Mouse (Mus musculus): Measurements from ENCODE around the gene Fam213b.

Fam213b gene

GRCm38 (mm10) chr4:154877864-154878548 lies 20.9 kb downstream of the Fam213b start:
- peak; percentile 73 for DNase-seq (ENCODE audit: low spot score)

- no peak for DNase-seq (ENCODE audit: low spot score)
Observed at GRCm38 (mm10) chr4:154873186-154873585, 25.7 kb downstream of the Fam213b start.

GRCm38 (mm10) chr4:154871757-154872251 lies 27.1 kb downstream of the Fam213b start:
- no peak for DNase-seq (ENCODE audit: low spot score)

- no peak for DNase-seq (ENCODE audit: low spot score)
Observed at GRCm38 (mm10) chr4:154870721-154871120, 28.2 kb downstream of the Fam213b start.

DNA sequence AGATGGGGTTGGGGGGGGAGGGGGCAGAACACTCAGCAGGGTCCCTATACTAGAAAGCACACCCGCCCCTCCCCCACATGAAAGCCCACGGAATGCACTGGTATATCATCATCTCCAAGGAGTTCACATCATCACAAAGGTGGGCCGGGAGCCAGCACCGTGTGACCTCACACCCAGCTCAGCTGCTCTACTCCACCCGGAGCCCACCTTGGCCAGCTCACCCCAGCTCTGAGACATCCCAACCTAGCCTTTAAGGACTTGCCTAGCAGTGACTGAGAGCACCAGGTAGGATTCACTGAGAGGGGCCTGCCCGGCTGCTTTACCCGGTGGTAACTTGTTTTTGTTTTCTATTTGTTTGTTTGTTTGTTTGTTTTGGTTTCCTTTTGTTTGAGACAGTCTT lies 29.5 kb downstream of the Fam213b start, which contains the start of gene Mmel1:
Gene Mmel1, plus strand, starts transcription at position 146 of the 400 bp plus-strand sequence.
- no peak for DNase-seq (ENCODE audit: low spot score)

DNA sequence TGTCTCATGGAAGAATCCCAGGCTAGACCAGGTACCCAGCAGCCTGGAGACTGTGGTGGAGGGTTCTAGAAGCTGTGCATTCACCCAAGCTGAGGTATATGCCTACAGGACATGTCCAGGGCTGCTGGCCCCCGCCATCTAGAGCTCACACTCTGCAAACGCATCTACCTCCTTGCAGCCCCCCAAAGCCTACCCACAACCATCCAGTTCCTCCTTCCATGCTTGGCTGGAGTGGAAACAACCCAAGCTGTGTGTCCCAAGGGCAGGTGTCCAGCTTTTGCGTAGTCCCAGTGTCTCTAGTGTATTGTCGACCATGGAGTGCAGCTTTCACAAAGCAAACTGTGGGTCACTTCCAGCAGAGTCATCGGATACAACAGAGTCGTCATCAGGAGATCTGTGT lies 31.7 kb downstream of the Fam213b start:
- DNase-seq (ENCODE audit: low spot score) = no peak

- no peak for DNase-seq (ENCODE audit: low spot score)
Observed at GRCm38 (mm10) chr4:154866391-154866790, 32.5 kb downstream of the Fam213b start.

DNA sequence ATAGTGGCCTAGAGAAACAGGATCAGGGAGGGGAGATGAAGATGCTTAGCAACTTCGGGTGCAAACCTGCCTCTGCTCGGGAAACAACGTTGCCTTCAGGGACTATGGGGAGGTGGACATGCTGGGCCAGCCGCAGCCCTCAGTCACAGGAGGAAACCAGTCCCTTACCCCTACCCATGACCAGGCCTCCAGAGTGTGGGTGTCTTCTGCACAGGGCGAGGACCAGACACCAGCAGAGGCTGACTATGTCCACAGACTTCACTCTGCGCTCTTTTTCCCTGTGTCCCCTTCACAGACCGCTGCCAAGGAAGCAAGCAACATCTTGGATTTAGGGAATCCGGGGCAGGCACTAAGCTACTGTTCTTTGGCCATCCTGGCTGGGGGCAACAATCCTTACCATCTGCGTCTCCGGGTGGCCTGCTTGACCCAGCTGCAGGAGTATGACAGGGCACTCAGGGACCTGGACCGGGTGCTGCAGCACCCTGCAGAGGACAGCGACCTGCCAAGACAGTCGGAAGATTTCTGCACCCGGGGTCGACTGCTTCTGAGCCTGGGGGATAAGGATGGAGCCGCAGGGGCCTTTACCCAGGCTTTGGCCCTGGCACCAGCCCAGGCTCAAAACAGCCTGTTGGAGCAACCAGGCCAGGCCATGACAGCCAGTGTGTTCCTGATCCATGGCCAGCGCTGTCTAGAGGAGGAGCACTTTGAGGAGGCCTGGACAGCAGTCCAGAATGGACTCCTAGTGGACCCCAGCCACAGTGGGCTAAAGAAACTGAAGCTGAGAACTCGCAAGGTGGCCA lies 33.8 kb downstream of the Fam213b start:
- no peak for DNase-seq (ENCODE audit: low spot score)

DNA sequence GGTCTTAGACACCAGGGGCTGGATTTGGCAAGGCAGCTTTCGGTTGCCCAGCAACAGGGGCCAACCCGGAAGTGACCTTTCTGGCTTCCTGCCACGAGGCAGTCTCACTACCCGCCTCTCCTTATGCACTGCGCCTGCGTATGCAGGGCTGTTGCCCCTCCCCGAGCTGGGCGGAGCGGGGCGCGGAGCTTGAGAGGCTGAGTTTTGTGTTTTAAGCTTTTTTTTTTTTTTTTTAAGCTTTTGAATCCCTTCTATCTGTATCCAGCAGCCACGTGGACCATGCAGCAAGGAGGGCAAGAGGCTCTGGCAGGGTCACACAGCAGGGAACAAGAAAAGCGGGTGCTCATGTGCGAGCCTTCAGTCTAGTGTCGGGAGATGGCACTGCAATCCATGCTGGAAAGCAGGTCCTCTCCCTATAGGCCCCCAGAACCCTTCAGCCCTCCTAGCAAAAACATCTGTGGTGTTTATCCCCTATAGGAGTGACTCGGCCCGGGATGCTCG lies 34.6 kb downstream of the Fam213b start:
- peak; percentile 83 for DNase-seq (ENCODE audit: low spot score)

GRCm38 (mm10) chr4:154863436-154863935 lies 35.4 kb downstream of the Fam213b start:
- no peak for DNase-seq (ENCODE audit: low spot score)

GRCm38 (mm10) chr4:154861967-154862366 lies 37.0 kb downstream of the Fam213b start:
- no peak for DNase-seq (ENCODE audit: low spot score)

DNA sequence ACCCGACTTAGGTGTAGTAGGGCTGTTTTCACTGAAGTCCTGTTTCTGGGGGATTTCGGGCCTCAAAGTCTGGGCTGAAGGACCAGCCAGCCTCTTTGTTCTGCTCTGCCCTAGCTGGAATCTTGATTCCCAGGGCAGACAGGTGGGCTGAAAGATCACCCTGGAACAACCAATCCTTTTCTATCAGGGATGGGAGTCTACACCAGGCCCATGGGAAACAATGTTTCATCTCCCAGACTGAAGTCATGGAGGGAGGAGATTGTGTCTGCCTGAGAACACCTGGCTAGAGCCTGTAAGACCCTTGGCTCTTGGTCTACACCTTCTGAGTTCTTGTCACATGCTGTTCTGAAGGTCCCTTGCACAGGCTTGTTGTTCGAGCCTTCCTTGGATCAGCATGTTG lies 40.3 kb downstream of the Fam213b start:
- no peak for DNase-seq (ENCODE audit: low spot score)

- DNase-seq (ENCODE audit: low spot score) = no peak
Observed at GRCm38 (mm10) chr4:154857366-154858240, 41.3 kb downstream of the Fam213b start.

- DNase-seq (ENCODE audit: low spot score) = no peak
Observed at GRCm38 (mm10) chr4:154856882-154857281, 42.1 kb downstream of the Fam213b start.

- no peak for DNase-seq (ENCODE audit: low spot score)
Observed at GRCm38 (mm10) chr4:154856480-154856837, 42.5 kb downstream of the Fam213b start.

DNA sequence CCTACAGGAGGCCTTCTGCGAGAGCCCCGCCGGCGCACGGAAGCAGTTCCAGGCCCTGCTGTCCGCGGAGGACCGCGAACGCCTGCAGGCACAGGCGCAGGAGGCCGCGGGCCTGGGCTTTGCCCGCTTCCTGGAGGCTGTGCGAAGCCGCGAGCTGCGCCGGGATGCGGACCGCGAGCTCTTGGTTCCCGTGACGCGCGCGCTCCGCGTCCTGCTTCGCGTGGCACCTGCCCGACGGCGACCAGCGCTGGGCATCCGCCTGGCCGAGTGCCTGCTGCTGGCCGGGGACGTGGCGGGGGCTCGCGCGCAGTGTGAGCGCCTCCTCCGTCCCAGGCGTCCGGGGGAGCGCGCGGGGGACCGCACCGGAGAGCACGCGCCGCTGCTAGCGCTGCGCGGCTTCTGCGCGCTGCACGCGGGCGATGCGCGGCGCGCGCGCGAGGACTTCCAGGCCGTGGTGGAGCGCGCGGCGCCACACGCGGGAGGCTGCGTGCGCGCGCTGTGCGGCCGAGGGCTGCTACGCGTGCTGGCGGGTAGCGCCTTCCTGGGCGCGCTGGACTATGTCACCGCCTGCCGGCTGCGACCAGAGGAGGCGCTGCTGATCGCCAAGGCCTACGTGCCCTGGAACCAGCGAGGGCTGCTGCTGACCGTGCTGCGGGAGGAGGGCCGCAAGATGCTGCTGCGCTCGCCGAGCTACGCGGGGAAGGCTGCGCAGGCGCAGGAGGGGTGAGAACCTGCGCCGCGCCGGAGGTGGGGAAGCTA lies 43.0 kb downstream of the Fam213b start:
- DNase-seq (ENCODE audit: low spot score) = peak; percentile 88

- no peak for DNase-seq (ENCODE audit: low spot score)
Observed at GRCm38 (mm10) chr4:154854676-154855345, 44.1 kb downstream of the Fam213b start.

GRCm38 (mm10) chr4:154853881-154854280 lies 45.1 kb downstream of the Fam213b start:
- no peak for DNase-seq (ENCODE audit: low spot score)

- no peak for DNase-seq (ENCODE audit: low spot score)
Observed at GRCm38 (mm10) chr4:154852696-154853095, 46.2 kb downstream of the Fam213b start.

Measured in left cerebral cortex, adult 11 months (tissue).